Mouse (Mus musculus) heart, adult 2 months (tissue): ENCODE measurements at regions not wholly inside any gene's neighbourhood (a gene's known extent, or its start where the extent isn't known, plus 50 kb on each side); places are given as distances from the start of the nearest gene placed in this dataset.

ENCODE experiments used
- EP300 ChIP-seq: fragments of 200-500 bp; IDR thresholded peaks from 2 replicates; pipeline ENCODE4 v1.6.1; 2011; ENCODE audit warnings: low read depth, low read length, control low read depth; ENCODE audit not compliant: insufficient read depth
- POLR2A ChIP-seq: fragments of 200-500 bp; IDR thresholded peaks from 2 replicates; pipeline ENCODE4 v1.6.1; 2011; ENCODE audit warnings: mild to moderate bottlenecking, low read depth, low read length, control low read depth; ENCODE audit not compliant: insufficient read depth

- no peak for TF ChIP-seq EP300
- TF ChIP-seq POLR2A, result no peak
These were observed 173.3 kb upstream of the Arl4c start for GRCm38 (mm10) chr1:88875356-88875755.
